Mouse (Mus musculus) C2C12 (cell line): Measurements from ENCODE around the gene Cenpe.

ENCODE experiments used
- CTCF ChIP-seq: IDR thresholded peaks from one replicate; pipeline ENCODE4 v1.5.1; 2011; ENCODE audit not compliant: control insufficient read depth, insufficient read depth, insufficient read length
- MAX ChIP-seq: IDR thresholded peaks from one replicate; pipeline ENCODE4 v1.6.1; 2011; ENCODE audit warnings: mild to moderate bottlenecking, control low read depth
- USF1 ChIP-seq: IDR thresholded peaks from one replicate; pipeline ENCODE4 v1.6.1; 2011; ENCODE audit warnings: low read depth, mild to moderate bottlenecking, control low read depth, moderate library complexity

GRCm38 (mm10) chr3:135281701-135282100, 69.4 kb downstream of the Cenpe start:
- no peak for TF ChIP-seq CTCF
- no peak for TF ChIP-seq MAX
- no peak for TF ChIP-seq USF1
